Mouse (Mus musculus) heart, postnatal 10 days (tissue): Measurements from ENCODE around the gene Spink2. TPM values are rescaled to one million over a fixed set of nuclear protein-coding genes. Genes with fewer than 3 reads are reported as not detected.
"Not testable (repeated sequence)": the region's sequence is repeated elsewhere in the genome, so short reads cannot be mapped to it uniquely, and the experiment has no call there.

ENCODE experiments used
- DNase-seq, 2 experiments: peaks; one replicate each; pipeline ENCODE4 v3.0.0; 2021
- intact Hi-C: fragments of 180-260 bp; cut with DNase I; formaldehyde crosslinking; loops from one replicate; pipeline ENCODE4 v1.15.1; 2025
- total RNA-seq, 2 experiments: library from RNA; stranded (reverse); gene quantifications; 2 replicates each; pipeline ENCODE4 v1.2.3; 2021

Spink2 gene
- total RNA-seq, 2 experiments from 2014 or later = 0.45 TPM; not detected in 1

GRCm38 (mm10) chr5:77202238-77202637, 9.0 kb downstream of the Spink2 start:
- intact Hi-C loops = no loop called here
- DNase-seq = no peak

GRCm38 (mm10) chr5:77200695-77201094, 10.6 kb downstream of the Spink2 start:
- no peak for DNase-seq
- intact Hi-C loops = no loop called here

DNA sequence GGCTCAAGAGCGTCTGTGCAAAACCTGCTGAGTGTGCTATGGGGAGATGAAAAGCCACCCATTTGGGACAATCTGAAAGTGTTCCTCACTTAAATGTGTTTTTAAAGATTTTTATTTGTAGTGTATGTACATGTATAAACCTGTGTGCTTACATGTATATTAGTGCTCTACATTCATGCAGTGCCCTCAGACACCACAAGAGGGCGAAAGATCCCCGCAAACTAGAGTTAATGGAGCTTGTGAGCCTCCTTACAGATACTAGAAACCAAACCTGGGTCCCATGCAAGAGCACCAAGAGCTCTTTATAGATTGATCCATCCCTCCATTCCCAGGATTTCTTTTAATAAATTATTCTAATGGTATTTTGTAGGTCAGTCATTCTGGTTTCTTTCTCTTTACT, 17.3 kb downstream of the Spink2 start:
- peak; percentile 28 to 51 for DNase-seq
- intact Hi-C loops = no loop called here

GRCm38 (mm10) chr5:77193266-77193665, 18.0 kb downstream of the Spink2 start:
- DNase-seq = peak in 1 of 2 experiments; percentile 20
- intact Hi-C loops = no loop called here

DNA sequence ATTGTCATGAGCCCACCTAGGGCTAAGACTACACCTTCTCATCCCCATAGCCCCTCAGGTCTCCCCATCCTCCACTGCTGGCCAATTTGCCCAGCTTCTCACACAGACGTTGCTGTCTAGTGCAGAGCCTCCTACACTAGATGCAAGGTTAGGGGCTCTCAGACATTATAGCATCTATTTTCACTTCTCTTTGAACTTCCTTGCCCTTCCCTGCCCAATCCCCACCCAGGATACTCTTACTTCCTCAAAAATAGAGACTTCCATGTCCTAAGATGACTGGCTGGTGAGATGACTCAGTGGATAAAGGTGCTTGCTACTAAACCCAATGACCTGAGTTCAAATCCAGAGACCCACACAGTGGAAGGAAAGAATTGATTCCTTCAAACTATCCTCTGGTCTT, 19.6 kb downstream of the Spink2 start:
- intact Hi-C loops = no loop called here
- no peak for DNase-seq

GRCm38 (mm10) chr5:77191106-77191505, 20.2 kb downstream of the Spink2 start:
- intact Hi-C loops = no loop called here
- DNase-seq = no peak

- no peak for DNase-seq
- intact Hi-C loops = no loop called here
Observed at GRCm38 (mm10) chr5:77188738-77189137, 22.5 kb downstream of the Spink2 start.

GRCm38 (mm10) chr5:77185351-77185750, 25.9 kb downstream of the Spink2 start:
- intact Hi-C loops = no loop called here

DNA sequence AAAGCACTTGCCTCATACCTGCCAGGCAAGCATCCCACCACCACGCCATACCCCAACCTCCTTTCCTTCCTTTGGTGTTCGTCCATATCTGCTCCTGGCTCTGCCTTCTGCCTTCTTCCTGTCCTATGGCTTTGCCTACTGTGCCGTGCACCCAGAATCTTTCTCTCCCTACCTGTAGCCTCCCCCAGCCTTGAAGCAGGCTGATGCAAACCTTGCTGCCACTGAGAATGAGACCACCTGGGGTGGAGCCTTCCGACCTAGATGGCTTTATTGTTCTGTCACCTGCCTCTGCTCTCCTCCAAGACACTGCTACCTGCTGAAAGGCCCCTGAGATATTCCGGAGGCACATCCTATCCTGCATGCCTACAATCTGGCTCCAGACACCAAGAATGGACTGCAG, 27.4 kb downstream of the Spink2 start:
- intact Hi-C loops = loop anchor here (5.0 kb wide), 1 partner anchor 33 kb away; no protein-coding TSS in a partner anchor
- DNase-seq = not testable (repeated sequence)

More at GRCm38 (mm10) chr5:77185351-77185750, 25.9 kb downstream of the Spink2 start:
- DNase-seq = no peak

GRCm38 (mm10) chr5:77183338-77183737, 27.9 kb downstream of the Spink2 start:
- intact Hi-C loops = loop anchor here (5.0 kb wide), 1 partner anchor 34 kb away; no protein-coding TSS in a partner anchor
- no peak for DNase-seq

- peak; percentile 69 to 76 for DNase-seq
- intact Hi-C loops = loop anchor here (5.0 kb wide), 1 partner anchor 36 kb away; no protein-coding TSS in a partner anchor
Observed at GRCm38 (mm10) chr5:77181508-77181907, 29.8 kb downstream of the Spink2 start.

GRCm38 (mm10) chr5:77178976-77179375, 32.3 kb downstream of the Spink2 start:
- no peak for DNase-seq
- intact Hi-C loops = no loop called here

- intact Hi-C loops = no loop called here
- DNase-seq = peak; percentile 62 to 63
Observed at GRCm38 (mm10) chr5:77178008-77178407, 33.3 kb downstream of the Spink2 start.

DNA sequence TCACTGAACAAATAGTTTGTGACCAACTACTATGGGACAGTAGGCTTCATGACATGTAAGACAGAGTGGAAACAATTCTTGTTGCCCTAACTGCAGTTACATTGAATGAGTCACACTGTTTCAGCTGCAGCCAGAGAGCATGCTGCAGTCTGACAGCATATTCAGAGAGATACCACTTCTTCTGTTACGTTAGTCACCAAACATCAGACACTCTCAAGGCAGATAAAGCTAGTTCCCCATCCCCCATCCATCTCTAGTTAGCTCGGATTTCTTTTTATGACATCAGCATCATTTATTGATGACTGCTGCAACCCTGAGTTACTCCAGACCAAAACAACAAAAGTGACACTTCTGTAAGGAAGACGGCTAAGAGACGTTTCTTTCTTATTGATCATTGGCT, 36.5 kb downstream of the Spink2 start:
- intact Hi-C loops = loop anchor here (5.0 kb wide), 1 partner anchor 102 kb away; no protein-coding TSS in a partner anchor
- no peak for DNase-seq

DNA sequence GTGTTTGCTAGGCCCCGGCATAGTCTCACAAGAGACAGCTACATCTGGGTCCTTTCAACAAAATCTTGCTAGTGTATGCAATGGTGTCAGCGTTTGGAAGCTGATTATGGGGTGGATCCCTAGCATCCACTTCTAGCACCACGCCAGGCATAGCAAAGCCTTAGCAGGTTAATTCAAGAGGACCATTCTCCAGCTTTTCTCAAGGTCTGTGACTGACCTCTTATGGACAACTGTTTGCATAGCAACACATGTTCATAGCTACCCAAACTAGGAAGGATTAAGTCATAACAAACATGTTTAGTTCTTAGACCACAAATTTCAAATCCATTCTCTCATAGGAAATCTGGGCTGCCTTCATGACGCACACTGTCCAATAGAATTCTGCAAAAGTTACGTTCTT, 40.7 kb downstream of the Spink2 start:
- peak; percentile 67 to 72 for DNase-seq

GRCm38 (mm10) chr5:77167306-77167945, 43.8 kb downstream of the Spink2 start:
- no peak for DNase-seq
- intact Hi-C loops = no loop called here

More for the DNA sequence above, 40.7 kb downstream of the Spink2 start:
- intact Hi-C loops = loop anchor here (1.0 to 5.0 kb wide), 4 partner anchors 81 to 172 kb away; no protein-coding TSS in a partner anchor

DNA sequence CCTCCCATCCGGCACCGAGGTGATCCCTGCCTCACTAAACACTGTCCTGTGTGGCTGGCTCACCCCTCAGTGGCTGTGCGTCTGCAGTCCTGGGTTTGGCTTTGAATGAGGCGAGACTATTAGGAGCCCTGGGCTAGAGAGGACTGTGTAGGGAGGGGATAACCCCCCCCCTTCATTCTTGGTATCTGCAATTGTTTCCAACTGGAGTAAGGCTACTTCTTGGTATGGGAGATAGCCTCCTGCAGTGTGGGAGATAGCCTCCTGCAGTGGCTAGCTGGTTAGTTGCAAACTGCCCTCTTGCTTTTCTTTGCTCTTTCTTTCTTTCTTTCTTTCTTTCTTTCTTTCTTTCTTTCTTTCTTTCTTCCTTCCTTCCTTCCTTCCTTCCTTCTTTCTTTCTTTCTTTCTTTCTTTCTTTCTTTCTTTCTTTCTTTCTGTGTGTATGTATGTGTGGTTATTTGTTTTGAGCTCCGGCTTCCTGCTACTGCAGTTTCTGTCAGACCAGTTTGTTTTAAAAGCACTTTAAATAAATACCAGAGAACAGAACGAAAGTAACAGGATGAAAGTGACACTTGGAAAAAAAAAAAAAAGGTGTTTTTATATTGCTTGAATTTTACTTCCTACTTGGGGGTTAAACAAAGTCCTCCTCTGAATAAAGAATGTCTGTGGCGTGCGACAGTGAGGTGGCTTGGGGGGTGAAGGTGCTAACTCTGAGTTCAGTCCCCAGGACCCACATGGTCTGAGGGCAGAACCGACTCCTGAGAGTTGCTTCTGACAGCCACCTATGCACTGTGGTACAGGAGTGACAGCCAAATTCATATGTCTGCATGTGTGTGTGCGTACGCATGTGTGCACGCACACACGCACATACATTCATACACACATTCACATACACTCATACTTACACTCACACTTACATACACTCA, 45.3 kb downstream of the Spink2 start:
- DNase-seq = no peak
- intact Hi-C loops = no loop called here

- intact Hi-C loops = no loop called here
Observed at GRCm38 (mm10) chr5:77163597-77163996, 47.7 kb downstream of the Spink2 start.

DNA sequence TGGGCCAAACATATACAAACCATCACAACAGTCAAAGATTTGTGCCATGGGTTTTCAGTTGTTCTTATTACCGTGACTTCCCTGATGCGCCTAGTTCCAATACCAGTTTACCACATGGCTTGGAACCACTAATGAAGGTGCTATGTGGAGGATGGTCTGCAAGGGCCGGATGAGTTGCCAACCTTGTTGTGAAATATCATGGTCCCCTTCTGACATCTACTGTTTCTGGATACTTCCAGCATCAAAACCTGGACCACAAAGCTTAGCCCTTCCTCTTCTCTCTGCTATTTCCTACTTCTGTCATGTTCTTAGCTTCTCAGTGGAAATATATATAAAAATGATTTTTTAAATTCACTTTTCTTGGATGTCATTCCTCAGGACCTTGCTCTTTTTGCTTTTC, 48.7 kb downstream of the Spink2 start:
- intact Hi-C loops = no loop called here
- no peak for DNase-seq

More at GRCm38 (mm10) chr5:77163597-77163996, 47.7 kb downstream of the Spink2 start:
- no peak for DNase-seq

GRCm38 (mm10) chr5:77157777-77158540, 53.3 kb downstream of the Spink2 start:
- DNase-seq = no peak
- intact Hi-C loops = no loop called here

GRCm38 (mm10) chr5:77156938-77157337, 54.3 kb downstream of the Spink2 start:
- intact Hi-C loops = no loop called here
- no peak for DNase-seq
